Mouse (Mus musculus) layer of hippocampus, adult 2 months (tissue): ENCODE measurements around the gene Ifnlr1. TPM values are rescaled to one million over a fixed set of nuclear protein-coding genes. Genes with fewer than 3 reads are reported as not detected.
"Not testable (repeated sequence)": the region's sequence is repeated elsewhere in the genome, so short reads cannot be mapped to it uniquely, and the experiment has no call there.

Experiments
- DNase-seq, 2 experiments: peaks; one replicate each; pipeline ENCODE4 v3.0.0; 2022; ENCODE audit warnings: low spot score in 2 of 2
- H3K27ac ChIP-seq: fragments of 200-600 bp; 2 replicates; pipeline ENCODE4 v1.8.1; 2022
- H3K4me3 ChIP-seq: fragments of 200-600 bp; 2 replicates; pipeline ENCODE4 v1.8.1; 2022; ENCODE audit warnings: mild to moderate bottlenecking
- CTCF ChIP-seq: fragments of 200-600 bp; conservative IDR thresholded peaks from 2 replicates; pipeline ENCODE4 v1.8.1; 2022; ENCODE audit warnings: antibody characterized with exemption, mild to moderate bottlenecking, moderate library complexity
- long read RNA-seq, 2 experiments: library from polyadenylated mRNA; stranded (forward); transcript quantifications; one replicate each; pipeline ENCODE4 v2.0.0; 2021; ENCODE audit warnings: borderline mapping rate in 2 of 2
- total RNA-seq, 2 experiments: library from RNA; stranded (reverse); gene quantifications; 2 replicates each; pipeline ENCODE4 v1.2.3; 2021

Ifnlr1 gene
- under 1 TPM; 0.10 to 0.27 TPM for total RNA-seq
- long read RNA-seq, experiment 1: 0 reads
- long read RNA-seq, experiment 2: 0 reads

DNA sequence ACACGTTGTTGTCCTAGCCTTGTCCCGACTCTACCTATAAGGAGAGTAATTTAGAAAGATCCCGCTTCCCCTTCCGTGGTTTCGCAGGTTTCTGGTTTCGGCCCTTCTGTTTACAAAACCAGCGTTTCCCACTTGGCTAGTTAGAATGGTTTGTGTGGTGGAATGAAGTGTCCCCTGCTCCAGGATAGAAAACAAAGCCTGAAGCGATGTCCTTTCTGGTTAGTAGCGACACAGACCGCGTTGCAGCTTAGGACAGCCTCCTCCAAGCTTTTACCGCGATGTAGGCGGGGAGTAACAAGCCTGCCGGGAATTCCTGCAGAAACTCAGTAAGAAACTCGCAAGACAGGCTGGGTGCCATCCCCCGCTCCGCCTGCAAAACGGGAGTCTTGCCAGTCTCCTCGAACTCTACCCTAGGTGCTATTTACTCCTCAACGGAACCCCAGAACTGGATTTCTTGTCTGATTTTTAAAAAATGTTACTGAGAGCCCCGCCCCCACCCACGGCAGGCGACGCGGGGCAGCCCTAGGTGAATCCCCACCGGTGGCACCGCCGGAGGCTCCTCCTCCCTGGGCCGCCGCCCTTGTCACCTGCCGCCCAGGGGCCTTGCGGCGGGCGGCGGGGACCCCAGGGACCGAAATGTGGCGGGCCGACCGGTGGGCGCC, at the start of gene Ifnlr1:
TSS of gene Ifnlr1 (plus strand) at position 382 of the 662 bp plus-strand sequence.
- peak; percentile 33 to 36 for DNase-seq
- no peak within 1 kb of the TSS for H3K27ac ChIP-seq
- peak within 1 kb of the TSS; percentile 56 for H3K4me3 ChIP-seq
- TF ChIP-seq CTCF: no peak

DNA sequence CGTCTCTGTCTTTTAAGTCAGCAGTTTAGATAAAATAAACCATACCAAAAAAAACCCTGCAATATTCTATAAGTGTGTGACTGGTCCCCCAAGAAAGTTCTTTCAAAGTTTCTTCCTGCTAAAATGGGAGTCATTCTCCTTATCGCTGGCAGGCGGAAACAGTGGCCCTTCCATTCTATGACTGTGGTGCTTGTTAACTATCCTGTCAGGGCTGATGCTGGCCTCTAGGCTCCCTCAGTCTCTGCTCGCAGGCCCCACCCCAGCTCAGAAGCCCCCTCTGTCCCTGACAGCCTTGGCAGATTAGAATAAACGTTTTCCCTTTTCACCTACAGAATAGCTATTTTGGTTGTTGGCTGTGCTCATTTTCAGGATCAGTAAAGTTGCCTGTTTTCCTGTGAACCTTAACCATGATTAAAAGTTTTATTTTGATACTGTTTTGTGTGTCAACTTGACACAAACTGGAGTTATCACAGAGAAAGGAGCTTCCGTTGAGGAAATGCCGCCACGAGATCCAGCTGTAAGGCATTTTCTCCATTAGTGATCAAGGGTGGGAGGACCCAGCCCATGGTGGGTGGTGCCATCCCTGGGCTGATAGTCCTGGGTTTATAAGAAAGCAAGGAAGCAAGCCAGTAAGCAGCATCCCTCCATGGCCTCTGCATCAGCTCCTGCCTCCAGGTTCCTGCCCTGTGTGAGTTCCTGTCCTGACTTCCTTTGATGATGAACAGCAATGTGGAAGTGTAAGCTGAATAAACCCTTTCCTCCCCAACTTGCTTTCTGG, 44.6 kb upstream of the Ifnlr1 start:
- not testable (repeated sequence) for DNase-seq, H3K4me3 ChIP-seq, H3K27ac ChIP-seq

DNA sequence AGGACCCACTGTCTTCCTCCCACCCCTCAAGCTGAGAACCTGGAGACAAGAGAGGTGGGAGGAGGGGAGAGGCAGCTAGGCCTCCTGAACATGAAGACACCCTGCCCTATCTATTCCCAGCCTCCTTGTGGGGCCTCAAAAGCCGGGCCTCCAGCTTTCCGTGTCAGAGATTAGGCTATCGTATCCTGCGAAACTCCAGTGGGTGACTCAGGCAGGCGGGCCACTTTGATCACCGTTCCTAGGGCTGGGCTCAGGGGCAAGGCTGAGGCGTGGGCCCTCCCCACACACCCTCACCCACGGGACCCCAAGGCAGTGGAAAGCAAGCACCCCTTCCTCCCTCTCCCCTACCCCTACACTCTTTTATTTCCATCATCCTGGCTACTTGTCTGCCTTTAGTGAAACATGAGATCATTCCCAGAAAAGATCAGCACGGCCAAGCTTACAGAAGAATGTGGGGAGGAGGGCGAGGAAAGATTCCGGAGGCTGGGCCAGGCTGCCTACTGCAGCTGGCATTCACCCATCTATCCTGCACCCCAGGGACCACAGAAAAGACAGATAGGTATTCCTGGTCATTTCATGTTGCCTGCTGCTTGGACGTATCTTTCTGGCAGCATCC, 41.0 kb upstream of the Ifnlr1 start:
- no peak for DNase-seq
- no peak for TF ChIP-seq CTCF
- no peak overlapping the region for H3K4me3 ChIP-seq
- H3K27ac ChIP-seq: no peak overlapping the region

DNA sequence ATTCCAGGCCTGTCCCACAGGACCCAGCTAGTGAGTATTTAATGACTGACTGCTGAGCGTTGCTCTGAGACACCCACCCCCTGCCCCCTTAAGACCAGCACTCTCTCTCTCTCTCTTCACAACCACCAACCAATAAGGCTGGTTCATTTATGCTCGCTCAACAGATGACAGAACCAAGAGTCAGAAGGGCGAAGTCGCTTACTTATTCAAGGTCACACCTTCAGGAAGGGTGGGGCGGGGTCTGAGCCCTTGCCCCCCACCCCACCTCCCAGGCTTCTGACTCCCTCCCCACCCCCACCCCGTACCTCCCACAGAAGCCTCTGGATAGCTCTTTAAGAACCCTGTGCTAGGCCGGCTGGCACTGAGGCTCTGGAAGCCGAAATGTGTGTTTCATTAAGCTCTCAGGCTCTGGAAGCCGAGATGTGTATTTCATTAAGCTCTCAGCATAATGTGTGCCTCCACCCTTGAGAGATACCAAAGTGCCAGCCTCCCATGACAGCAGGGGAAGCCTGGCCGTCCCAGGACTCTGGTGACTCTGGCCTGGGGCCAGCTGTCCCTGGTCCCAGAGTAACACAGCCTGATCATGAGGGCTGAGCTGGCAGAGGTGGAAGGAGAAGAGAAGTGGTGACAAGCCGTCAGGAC, 33.0 kb upstream of the Ifnlr1 start:
- TF ChIP-seq CTCF: no peak
- H3K4me3 ChIP-seq: no peak overlapping the region
- no peak overlapping the region for H3K27ac ChIP-seq
- DNase-seq: no peak

DNA sequence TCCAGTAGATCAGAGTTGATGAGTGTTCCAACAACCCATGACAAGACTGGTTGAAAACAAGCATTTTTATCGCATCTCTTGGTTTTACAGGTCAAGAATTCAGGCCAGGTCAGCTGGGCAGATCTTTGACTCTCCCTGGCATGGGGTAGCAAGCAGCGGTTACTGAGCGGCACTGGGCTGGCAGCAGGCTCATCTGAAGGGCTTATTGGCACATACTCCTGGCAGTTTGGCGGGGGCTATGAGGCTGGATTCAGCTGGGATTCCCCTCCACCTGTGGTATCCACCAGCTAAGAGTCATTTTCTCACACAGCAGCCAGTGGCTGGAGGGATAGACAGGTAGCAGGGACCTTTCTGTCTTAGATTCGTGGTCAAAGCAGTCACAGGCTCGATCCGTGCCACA, 32.1 kb upstream of the Ifnlr1 start:
- Histone ChIP-seq H3K27ac (no peak overlapping the region), H3K4me3 (no peak overlapping the region)
- DNase-seq: no peak
- no peak for TF ChIP-seq CTCF

DNA sequence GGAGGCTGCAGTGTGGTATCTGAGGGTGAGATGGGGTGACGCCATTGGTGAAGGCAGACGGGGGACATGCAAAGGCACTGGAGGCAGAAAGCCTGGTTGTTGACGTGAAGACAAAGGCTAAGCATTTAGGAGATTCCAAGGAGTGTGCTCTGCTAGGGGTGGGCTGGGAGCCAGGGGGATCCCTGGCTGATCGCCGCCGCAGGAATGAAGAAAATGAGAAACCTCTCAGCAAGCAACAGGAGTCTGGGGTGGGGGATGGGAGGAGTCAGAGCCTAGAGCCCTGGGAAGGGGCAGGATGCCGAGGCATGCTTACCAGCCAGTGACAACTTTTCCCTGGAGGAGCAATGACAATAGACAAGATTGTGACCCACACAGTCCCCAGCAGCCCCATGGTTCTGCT, 30.6 kb upstream of the Ifnlr1 start:
- no peak for DNase-seq
- Histone ChIP-seq H3K27ac (no peak overlapping the region), H3K4me3 (no peak overlapping the region)
- no peak for TF ChIP-seq CTCF

DNA sequence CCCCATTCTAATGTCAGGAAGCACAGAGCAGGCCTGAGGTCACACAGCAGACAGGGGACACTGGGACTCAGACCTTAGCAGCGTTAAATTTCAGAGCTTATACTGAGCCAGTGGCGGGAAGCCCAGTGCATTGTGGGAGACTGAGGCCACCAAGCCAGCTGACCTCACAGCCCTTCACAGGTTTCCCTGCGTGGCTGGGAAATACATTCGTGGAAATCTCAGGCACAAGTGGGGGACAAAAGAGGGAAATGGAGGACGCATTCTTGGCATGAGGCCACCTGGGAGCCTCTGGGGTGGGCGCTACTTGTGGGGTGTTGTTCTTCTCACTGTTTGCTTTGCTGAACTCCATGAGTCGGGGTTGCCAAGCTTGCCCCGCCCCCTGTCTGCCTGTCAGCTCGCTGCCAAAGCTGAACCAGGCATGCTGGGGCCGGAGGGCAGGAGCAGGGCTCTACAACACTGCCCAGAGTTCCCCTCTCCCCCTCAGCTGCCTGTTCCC, 29.9 kb upstream of the Ifnlr1 start:
- H3K4me3 ChIP-seq: no peak overlapping the region

DNA sequence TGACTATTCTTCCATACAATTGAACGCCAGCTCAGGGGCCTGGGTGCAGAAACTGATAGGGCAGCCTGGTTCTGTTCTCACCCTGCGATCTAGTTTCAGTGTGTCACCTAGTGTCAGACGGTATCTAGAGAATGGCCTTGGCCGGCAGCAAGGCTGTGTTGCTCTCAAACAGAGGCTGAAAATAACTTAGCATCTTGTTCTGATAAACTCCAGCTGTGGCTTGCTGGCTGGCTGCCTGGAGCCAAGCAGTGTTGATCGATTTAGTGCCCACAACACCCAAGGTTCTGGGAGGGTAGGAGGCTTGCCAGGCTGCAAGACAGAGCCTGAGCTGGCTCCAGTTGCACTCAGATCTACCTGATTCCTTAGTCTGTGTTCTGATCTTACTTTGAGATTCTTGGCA, 27.6 kb upstream of the Ifnlr1 start:
- Histone ChIP-seq H3K4me3 (no peak overlapping the region), H3K27ac (no peak overlapping the region)
- no peak for DNase-seq
- no peak for TF ChIP-seq CTCF

More for the DNA sequence above, 29.9 kb upstream of the Ifnlr1 start:
- no peak overlapping the region for H3K27ac ChIP-seq
- no peak for TF ChIP-seq CTCF
- DNase-seq: no peak

DNA sequence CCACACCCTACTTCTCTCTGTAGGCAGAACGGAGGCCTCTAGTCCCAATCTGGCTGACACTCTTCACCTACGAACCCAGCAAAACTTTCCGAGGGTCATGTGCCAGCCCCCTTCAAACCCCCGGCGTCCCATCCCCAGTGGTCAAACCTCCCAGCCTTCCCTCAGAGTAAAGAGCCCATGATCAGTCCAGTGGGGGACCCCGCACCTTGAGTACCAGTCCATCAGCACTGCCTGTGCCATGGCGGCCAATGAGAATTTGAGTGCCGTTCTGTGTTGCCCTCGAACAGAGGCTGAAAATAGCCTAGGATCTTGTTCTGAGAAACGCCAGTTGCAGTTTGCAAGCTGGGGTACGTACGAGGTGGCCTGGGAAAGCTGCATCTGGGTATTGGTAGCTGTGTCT, 27.2 kb upstream of the Ifnlr1 start:
- no peak for TF ChIP-seq CTCF
- no peak for DNase-seq
- Histone ChIP-seq H3K4me3 (no peak overlapping the region), H3K27ac (no peak overlapping the region)

DNA sequence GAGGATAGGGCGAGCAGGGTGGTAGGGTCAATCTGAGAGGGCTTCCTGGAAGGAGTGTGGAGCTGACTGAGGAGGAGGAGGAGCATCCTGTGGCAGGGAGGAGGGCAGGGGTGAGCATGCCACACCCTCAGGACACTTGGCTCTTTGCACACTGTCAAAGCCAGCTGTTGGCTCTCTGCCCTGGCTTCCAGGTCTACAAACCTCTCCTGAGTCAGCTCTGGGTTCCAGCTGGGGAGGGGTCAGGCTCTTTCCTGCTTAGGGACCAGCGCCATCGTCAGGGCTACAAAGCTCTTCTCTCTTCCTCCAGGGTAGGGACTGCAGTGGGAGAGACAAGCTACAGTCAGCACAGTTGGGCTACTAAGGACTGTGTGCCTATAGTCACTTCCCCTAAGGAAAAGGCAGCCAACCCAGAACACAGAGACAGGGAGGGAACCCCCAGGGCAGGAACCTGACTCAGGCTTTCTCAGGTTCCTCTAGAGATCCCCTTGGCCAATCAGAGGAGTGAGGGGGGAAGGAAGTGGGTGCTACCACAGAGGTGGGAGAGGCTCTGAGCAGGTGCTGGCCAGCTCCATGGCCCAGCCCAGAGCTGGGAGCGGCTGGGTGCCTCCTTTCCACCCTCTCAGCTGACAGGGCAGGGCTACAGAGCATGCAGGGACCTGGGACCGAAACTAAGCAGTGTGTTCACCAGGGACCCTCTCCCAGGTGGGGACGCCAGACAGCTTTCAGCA, 24.8 kb upstream of the Ifnlr1 start:
- DNase-seq: no peak

DNA sequence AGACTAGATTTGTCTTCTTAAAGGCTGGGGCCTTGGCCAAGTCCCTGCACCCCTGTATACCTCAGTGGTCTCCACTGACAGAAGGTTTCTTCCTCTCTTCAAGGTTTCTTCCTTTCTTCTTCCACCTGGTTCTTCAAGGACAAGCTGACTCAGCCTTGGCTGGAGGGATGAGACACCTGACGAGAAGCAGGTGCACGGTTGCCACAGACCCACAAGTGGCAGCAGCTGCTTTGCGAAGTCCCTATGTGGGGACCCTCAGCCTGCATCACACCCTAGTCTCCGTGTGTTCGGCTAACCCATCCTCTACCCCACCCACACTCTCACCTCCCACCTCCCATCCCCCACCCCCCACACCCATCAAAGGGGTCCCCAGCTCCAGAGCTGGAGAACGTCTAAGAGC, 24.1 kb upstream of the Ifnlr1 start:
- H3K4me3 ChIP-seq: no peak overlapping the region
- no peak overlapping the region for H3K27ac ChIP-seq
- no peak for DNase-seq
- TF ChIP-seq CTCF: no peak

More for the DNA sequence above, 24.8 kb upstream of the Ifnlr1 start:
- H3K4me3 ChIP-seq: no peak overlapping the region
- no peak overlapping the region for H3K27ac ChIP-seq
- TF ChIP-seq CTCF: no peak

DNA sequence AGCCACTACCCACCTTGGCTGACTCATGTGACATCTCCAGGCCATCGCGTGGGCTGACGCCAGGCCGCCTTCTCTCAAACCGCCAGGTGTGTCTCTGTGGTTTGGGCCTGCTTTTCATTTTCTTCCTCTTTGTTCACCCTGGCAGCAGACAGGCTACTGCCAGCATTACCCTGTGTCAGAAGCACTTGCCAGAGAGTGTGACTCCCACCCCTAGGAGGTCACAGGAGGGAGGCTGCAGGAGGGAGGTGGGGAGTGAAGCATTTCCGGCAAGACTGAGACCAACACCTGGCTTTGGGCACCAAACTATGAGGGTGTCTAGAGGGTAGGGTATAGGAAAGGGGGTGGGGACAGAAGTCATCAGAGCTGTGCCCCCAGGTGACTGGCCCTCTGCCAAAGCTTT, 21.4 kb upstream of the Ifnlr1 start:
- no peak for TF ChIP-seq CTCF

More for the DNA sequence above, 21.4 kb upstream of the Ifnlr1 start:
- Histone ChIP-seq H3K4me3 (no peak overlapping the region), H3K27ac (no peak overlapping the region)
- no peak for DNase-seq
